Mouse (Mus musculus): ENCODE results near the gene Rtbdn.

Rtbdn gene

GRCm38 (mm10) chr8:84921596-84921995, 25.2 kb upstream of the Rtbdn start:
- no peak for DNase-seq (ENCODE audit: low read depth, low spot score)

GRCm38 (mm10) chr8:84925557-84925956, 21.2 kb upstream of the Rtbdn start:
- no peak for DNase-seq (ENCODE audit: low read depth, low spot score)

- DNase-seq (ENCODE audit: low read depth, low spot score) = no peak
Observed at GRCm38 (mm10) chr8:84927513-84927912, 19.3 kb upstream of the Rtbdn start.

GRCm38 (mm10) chr8:84928456-84929306, 18.1 kb upstream of the Rtbdn start:
- DNase-seq (ENCODE audit: low read depth, low spot score) = no peak

- DNase-seq (ENCODE audit: low read depth, low spot score) = no peak
Observed at GRCm38 (mm10) chr8:84930582-84930981, 16.2 kb upstream of the Rtbdn start.

GRCm38 (mm10) chr8:84933767-84934559, 12.8 kb upstream of the Rtbdn start:
- DNase-seq (ENCODE audit: low read depth, low spot score) = no peak

GRCm38 (mm10) chr8:84934860-84935259, 11.9 kb upstream of the Rtbdn start:
- no peak for DNase-seq (ENCODE audit: low read depth, low spot score)

GRCm38 (mm10) chr8:84935489-84935888, 11.3 kb upstream of the Rtbdn start:
- DNase-seq (ENCODE audit: low read depth, low spot score) = no peak

- no peak for DNase-seq (ENCODE audit: low read depth, low spot score)
Observed at GRCm38 (mm10) chr8:84936041-84936961, 10.5 kb upstream of the Rtbdn start.

- peak; percentile 58 for DNase-seq (ENCODE audit: low read depth, low spot score)
Observed at GRCm38 (mm10) chr8:84936962-84937546, 9.7 kb upstream of the Rtbdn start, which contains the start of gene Mast1. Mast1 (minus strand) TSS chr8:84937359.

GRCm38 (mm10) chr8:84937620-84938485, 8.9 kb upstream of the Rtbdn start:
- DNase-seq (ENCODE audit: low read depth, low spot score) = no peak

GRCm38 (mm10) chr8:84943699-84944098, 3.1 kb upstream of the Rtbdn start:
- DNase-seq (ENCODE audit: low read depth, low spot score) = no peak

- DNase-seq (ENCODE audit: low read depth, low spot score) = peak; percentile 84
Observed at GRCm38 (mm10) chr8:84944478-84945160, 2.2 kb upstream of the Rtbdn start.

GRCm38 (mm10) chr8:84945235-84945632, 1.6 kb upstream of the Rtbdn start:
- no peak for DNase-seq (ENCODE audit: low read depth, low spot score)

GRCm38 (mm10) chr8:84945633-84946527, 911 bp upstream of the Rtbdn start:
- no peak for DNase-seq (ENCODE audit: low read depth, low spot score)

GRCm38 (mm10) chr8:84947241-84947545, 402 bp downstream of the Rtbdn start:
- no peak for DNase-seq (ENCODE audit: low read depth, low spot score)

GRCm38 (mm10) chr8:84949753-84950152, 3.0 kb downstream of the Rtbdn start:
- DNase-seq (ENCODE audit: low read depth, low spot score) = no peak

- no peak for DNase-seq (ENCODE audit: low read depth, low spot score)
Observed at GRCm38 (mm10) chr8:84952612-84953255, 5.9 kb downstream of the Rtbdn start.

Data from retina, adult 2 months (tissue).